Mouse (Mus musculus) neutrophil, adult 59 days (primary cell): Measurements from ENCODE around the gene Snx17. TPM values are rescaled to one million over a fixed set of nuclear protein-coding genes. Genes with fewer than 3 reads are reported as not detected.

ENCODE experiments used
- total RNA-seq, 2 experiments: library from RNA; stranded (reverse); gene quantifications; 1 replicate in 1 of 2; 2 replicates in 1 of 2; pipeline ENCODE4 v1.2.4; 2023

Snx17 gene
- total RNA-seq: 10 to 100 TPM; 48.7 to 57.6 TPM

DNA sequence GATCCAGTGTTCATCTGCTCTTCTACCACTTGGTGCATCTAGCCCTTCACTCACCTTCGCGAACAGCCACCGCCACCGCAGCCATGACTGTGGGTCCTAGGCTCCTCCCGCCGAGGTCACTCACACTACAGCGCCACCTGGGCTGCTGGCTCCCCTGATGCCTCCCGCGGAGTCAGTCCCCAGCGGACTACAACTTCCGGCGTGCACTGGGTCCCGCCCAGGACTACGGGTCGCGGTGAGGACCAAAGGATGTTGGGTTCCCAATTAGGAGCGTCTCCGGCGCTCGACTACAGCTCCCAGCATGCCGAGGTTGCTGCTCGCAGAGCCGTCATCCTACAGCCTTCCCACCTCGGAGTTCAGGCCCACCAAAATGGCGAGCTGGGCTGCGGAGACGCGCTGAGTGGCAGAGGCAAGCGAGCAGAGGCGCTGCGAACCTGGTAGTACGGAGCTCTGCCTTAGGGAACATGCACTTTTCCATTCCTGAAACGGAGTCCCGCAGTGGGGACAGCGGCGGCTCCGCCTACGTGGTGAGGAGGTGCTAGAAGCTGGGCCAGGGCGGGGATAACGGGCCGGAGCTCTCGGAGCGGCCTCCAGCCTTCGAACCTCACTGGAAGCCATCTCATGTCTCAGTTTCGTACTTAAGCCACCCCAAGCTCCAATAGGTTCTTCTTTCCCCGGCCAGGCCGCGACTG lies at the start of gene Snx17, which contains the start of gene Eif2b4:
Gene Snx17 (plus strand): TSS at position 289 of the 692 bp plus-strand sequence.
Gene Eif2b4 (minus strand): TSS at position 492 of the 692 bp plus-strand sequence.

DNA sequence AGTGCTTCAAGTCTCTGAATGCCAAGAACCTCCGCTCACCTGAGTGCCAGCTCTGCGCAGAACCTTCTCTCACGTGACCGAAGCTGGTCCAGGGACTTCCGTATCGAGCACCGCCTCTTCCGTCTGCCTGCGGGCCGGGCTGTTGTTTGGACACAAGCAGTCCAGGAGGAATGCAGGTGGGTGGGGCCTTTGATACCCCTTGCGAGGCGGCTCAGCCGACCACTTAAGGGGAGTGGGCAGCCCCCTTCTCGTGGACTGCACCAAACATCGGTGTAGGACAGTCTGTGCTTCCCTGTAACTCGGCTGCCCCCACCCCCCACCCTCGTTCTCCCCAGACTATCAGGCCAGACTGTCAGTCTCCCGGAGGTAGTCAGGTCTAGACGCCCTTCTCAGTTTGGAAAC lies 38.9 kb upstream of the Snx17 start, which contains the start of gene Mpv17:
Gene Mpv17 (minus strand): TSS at position 100 of the 402 bp plus-strand sequence.

DNA sequence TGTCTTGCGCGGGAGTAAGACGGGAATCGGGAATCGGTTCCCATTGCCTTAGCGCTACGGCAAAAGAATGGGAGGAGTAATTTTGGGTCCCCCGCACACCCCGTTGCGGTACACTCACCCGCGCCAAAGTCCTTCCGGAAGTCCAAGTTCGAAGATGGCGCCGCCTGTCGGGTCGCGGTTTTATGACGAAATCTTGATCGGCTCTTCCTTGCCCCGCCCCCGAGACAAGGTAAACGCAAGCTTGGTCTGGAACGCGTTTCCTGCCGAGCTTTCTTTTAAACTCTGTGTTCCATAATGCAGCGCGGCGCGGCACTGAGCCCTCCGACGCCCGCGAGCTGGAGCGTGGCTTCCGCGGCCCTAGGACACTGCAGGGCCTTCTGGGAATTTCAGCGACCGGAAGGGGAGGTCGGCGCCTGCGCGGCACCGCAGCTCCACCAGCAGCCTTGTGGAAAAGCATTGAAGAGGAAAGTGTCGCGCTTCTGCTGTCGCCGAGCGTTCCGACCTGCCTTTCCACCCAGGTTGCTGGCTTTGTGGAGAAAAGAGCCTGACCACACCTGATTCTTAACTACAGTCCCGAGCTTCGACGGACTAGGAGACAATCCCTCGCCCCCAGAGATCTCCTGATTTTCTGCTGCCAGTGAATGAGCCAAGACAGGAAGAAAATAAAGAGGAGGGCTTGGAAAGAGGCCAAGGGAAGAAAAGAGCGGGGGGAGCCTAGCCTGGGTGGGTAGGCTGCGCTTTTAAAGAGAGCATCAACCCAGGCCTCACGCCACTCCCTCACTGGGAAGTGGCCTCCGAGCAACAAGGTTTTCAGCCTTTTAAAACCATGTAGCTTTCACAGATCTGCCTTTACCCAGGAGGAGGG lies 13.0 kb upstream of the Snx17 start, which contains the start of the genes Gm29609 and Gtf3c2:
Gene Gm29609 (minus strand): TSS at position 146 of the 865 bp plus-strand sequence.
Gene Gtf3c2 (minus strand): TSS at position 379 of the 865 bp plus-strand sequence.

DNA sequence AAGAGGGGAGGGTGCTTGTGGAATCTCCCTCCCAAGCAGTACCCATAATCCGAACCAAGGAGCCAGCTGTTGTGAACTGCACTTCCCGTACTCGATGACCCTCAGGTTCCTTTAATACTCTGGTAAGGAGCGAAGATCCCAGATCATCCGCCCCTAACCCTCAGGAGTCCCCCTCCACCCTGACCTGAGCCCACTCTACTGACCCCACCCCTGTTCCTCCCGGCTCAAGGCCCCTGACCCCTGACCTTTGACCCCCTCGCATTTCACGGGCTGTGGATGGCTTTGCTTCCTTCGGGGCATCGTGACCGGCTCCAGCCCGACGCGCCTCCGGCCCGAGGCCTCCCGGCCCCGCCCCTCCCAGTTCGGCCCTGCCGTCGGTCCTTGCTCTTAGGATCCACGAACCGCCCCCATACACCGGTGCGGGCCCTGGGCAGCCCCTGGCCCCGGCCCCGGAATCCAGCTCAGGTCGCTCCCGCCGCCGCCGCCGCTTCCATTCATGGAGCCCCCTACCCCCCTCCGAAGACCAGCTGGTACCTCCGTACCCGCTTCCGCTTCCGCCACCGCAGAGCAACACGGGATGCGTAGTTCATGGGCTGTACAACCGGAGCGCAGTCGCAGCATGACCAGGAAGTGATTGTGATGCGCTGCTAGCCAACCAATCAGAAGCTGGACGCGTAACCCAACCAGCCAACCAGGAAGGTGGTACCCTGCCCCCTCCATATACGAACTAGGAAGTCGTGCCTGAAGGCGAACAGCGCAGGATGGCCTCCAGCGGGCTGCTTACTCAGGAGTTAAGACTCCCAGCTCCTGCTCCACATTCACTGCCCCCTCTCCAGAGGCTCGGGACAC lies 8.9 kb downstream of the Snx17 start, which contains the start of gene Zfp513:
Gene Zfp513 (minus strand): TSS at position 562 of the 849 bp plus-strand sequence.

DNA sequence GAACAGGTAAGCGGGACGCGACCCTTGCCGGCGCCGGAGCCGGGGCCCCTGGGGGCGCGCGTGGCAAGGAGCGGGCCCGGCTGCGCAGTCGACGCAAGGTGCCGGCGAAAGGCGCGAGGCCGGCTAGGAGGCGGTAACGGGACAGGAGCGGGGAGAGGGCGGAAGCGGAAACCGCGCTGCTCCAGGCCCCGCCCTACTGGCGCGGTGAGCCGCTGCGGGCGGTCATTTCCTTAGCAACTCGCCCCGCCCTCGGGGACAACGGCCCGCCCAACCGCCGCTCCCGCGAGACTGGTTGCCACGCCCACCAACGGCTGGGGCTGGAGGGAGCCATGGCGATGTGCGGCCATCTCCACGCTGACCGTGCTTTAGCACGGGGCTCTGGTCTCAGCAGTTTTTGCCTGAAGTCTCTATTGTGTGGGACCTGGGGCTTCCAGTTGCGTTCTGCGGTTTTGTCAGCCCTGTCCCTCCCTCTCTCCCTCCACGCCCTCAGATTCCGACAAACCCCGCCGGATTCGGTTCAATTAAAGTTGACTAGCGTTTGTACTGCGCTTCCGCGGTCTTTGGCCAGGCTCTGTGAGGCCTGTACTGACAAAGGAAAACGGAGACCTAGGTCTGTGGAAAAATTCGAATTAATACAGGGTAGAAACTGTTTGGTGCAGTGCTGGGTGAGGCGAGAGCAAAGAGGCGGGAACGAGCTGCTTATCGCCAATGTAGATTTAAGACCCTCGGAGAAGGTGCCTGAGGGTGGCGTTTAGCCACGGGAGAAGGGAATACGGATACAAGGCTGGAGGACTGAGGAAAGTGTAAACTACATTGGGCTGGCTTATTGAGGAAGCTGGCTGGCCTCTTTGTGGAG lies 27.6 kb downstream of the Snx17 start, which contains the start of gene Ppm1g:
Gene Ppm1g (minus strand): TSS at position 240 of the 856 bp plus-strand sequence.

DNA sequence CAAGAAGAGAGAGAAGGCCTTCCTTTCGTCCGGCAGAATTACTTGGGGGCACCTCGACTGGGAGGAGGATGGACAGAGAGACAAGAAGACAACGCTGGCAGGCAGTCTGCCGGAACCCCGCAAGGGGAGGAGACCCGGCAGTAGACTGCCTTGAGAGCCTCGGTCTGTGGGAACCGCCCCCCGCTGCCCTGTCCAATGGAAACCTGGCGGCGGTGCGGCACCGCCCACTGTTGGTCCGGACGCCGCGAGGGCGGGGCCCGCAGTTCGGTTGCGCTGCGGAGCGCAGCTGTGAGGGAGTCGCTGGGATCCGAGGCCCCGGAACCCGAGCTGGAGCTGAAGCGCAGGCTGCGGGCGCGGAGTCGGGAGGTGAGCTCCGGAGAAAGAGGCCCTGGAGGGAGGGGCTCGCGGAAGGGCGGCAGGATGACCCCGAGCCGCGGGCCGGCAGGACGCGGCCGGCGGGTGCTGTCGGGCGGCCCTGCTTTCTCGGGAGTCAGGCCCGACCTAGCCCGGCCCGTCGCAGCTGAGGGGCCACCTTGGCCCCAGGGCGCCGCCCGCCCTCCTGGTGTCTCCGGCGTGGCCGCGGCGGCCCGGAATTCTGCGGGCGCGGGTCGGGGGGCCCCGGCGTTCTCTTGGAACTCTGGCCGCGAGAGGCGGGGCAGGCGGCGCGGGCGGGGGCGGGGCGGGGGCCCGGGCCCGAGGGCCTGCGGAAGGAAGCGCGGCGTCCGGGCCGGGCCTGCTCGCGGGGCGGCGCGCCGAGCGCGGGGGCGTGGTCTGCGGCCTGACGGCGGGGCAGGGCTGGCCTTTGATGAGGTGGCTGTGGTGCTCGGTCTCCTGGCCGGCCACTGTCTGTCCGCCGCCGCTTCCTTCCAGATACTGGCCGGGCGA lies 47.9 kb downstream of the Snx17 start, which contains the start of the genes Nrbp1 and Gm9970:
Gene Nrbp1 (plus strand): TSS at position 228 of the 885 bp plus-strand sequence.
Gene Gm9970 (minus strand): TSS at position 596 of the 885 bp plus-strand sequence.

Other genes starting within 250 kb of the Snx17 start
- gene Cgref1, start 247.6 kb upstream of the Snx17 start, total RNA-seq: not detected
- 100 to 1,000 TPM; 319 to 353 TPM for gene Preb, start 232.9 kb upstream of the Snx17 start, total RNA-seq
- not detected for gene Tcf23, start 224.6 kb upstream of the Snx17 start, total RNA-seq
- gene Atraid, start 144.9 kb upstream of the Snx17 start, total RNA-seq: 10 to 100 TPM; 17.9 to 23.8 TPM
- gene Slc5a6, start 144.3 kb upstream of the Snx17 start, total RNA-seq: 1 to 10 TPM; 2.4 to 3.2 TPM
- 10 to 100 TPM; 17.6 to 19.8 TPM for gene Cad, start 138.4 kb upstream of the Snx17 start, total RNA-seq
- not detected for gene Dnajc5g, start 86.9 kb upstream of the Snx17 start, total RNA-seq
- not detected for gene Slc30a3, start 85.0 kb upstream of the Snx17 start, total RNA-seq
- not detected for gene Trim54, start 76.5 kb upstream of the Snx17 start, total RNA-seq
- not detected for gene Ucn, start 54.4 kb upstream of the Snx17 start, total RNA-seq
- gene Mpv17, start 39.0 kb upstream of the Snx17 start, total RNA-seq: 10 to 100 TPM in 1 of 2 experiments, 1 to 10 TPM in 1; 8.7 to 11.5 TPM
- gene Gm29609, start 13.3 kb upstream of the Snx17 start, total RNA-seq: 1 to 10 TPM in 1 of 2 experiments, under 1 TPM in 1; 0.56 to 1.1 TPM
- 10 to 100 TPM; 72.0 to 74.7 TPM for gene Gtf3c2, start 13.1 kb upstream of the Snx17 start, total RNA-seq
- 10 to 100 TPM; 21.2 to 27.4 TPM for gene Eif2b4, start 203 bp downstream of the Snx17 start, total RNA-seq
- gene Zfp513, start 9.1 kb downstream of the Snx17 start, total RNA-seq: 10 to 100 TPM; 27.5 to 31.2 TPM
- gene Ppm1g, start 27.5 kb downstream of the Snx17 start, total RNA-seq: 10 to 100 TPM; 78.2 to 80.5 TPM
- 100 to 1,000 TPM; 185 to 192 TPM for gene Nrbp1, start 47.6 kb downstream of the Snx17 start, total RNA-seq
- gene Gm9970, start 48.0 kb downstream of the Snx17 start, total RNA-seq: 1 to 10 TPM in 1 of 2 experiments, not detected in 1; 2.6 TPM
- gene Krtcap3, start 58.5 kb downstream of the Snx17 start, total RNA-seq: 10 to 100 TPM; 11.2 TPM
- 10 to 100 TPM in 1 of 2 experiments, 1 to 10 TPM in 1; 9.8 to 11.8 TPM for gene Ift172, start 97.9 kb downstream of the Snx17 start, total RNA-seq
- gene Fndc4, start 102.9 kb downstream of the Snx17 start, total RNA-seq: not detected
- gene Gckr, start 104.2 kb downstream of the Snx17 start, total RNA-seq: not detected